Mouse (Mus musculus) CH12.LX (cell line): ENCODE results near the gene Clmn. TPM values are rescaled to one million over a fixed set of nuclear protein-coding genes. Genes with fewer than 3 reads are reported as not detected.

Experiments
- DNase-seq: peaks from one replicate; pipeline ENCODE4 v3.0.0-alpha.2; 2013; ENCODE audit errors: extremely low read depth
- H3K27ac ChIP-seq: 2 replicates; pipeline ENCODE4 v1.5.1; 2012; ENCODE audit warnings: low read depth, mild to moderate bottlenecking, control low read depth, moderate library complexity; ENCODE audit not compliant: insufficient read depth
- H3K27me3 ChIP-seq: replicated peaks from 2 replicates; pipeline ENCODE3; 2012; ENCODE audit warnings: inconsistent platforms
- H3K36me3 ChIP-seq, 2 experiments: replicated peaks in 1 of 2; 2 replicates each; pipeline versions ENCODE3 to v1.6.1; 2012; ENCODE audit warnings: inconsistent platforms in 1 of 2, low read length in 1 of 2, mild to moderate bottlenecking in 1 of 2, mixed read lengths in 1 of 2, moderate library complexity in 1 of 2; ENCODE audit not compliant: control insufficient read depth in 1 of 2, insufficient read depth in 1 of 2
- H3K4me1 ChIP-seq, 2 experiments: 2 replicates each; pipeline ENCODE4 v1.6.1; 2012; ENCODE audit warnings: inconsistent platforms in 1 of 2, moderate library complexity in 1 of 2; ENCODE audit not compliant: insufficient read depth in 2 of 2, control insufficient read depth in 1 of 2
- H3K4me2 ChIP-seq: 2 replicates; pipeline ENCODE4 v1.6.1; 2012; ENCODE audit warnings: low read depth, mild to moderate bottlenecking, control low read depth; ENCODE audit not compliant: poor library complexity, insufficient read depth, severe bottlenecking
- H3K4me3 ChIP-seq, 3 experiments: fragments of 150-350 bp in 1 of 3; sonication (generic) in 1 of 3; replicated peaks in 1 of 3; 2 replicates each; pipeline versions ENCODE3 to v1.5.1; 2011 to 2012; ENCODE audit warnings: low read depth in 2 of 3, low read length in 2 of 3, mild to moderate bottlenecking in 2 of 3, moderate library complexity in 2 of 3, control low read depth in 1 of 3, improper control_type of control experiment in 1 of 3, inconsistent platforms in 1 of 3, mixed read lengths in 1 of 3; ENCODE audit not compliant: poor library complexity in 1 of 3
- H3K79me2 ChIP-seq: replicated peaks from 2 replicates; pipeline ENCODE4 v1.6.1; 2012; ENCODE audit warnings: mild to moderate bottlenecking, moderate library complexity; ENCODE audit not compliant: control insufficient read depth, poor library complexity, insufficient read depth, severe bottlenecking; ENCODE audit errors: extremely low read depth
- H3K9ac ChIP-seq: 2 replicates; pipeline ENCODE4 v1.6.1; 2012; ENCODE audit warnings: low read depth, mild to moderate bottlenecking, control low read depth, moderate library complexity; ENCODE audit not compliant: insufficient read depth
- H3K9me3 ChIP-seq: replicated peaks from 2 replicates; pipeline ENCODE3; 2012; ENCODE audit warnings: low read length, inconsistent platforms, mixed read lengths
- BHLHE40 ChIP-seq: IDR thresholded peaks from 2 replicates; pipeline ENCODE4 v1.6.1; 2011; ENCODE audit warnings: mild to moderate bottlenecking, low read depth, low read length, improper control_type of control experiment
- CHD1 ChIP-seq: IDR thresholded peaks from 2 replicates; pipeline ENCODE4 v1.6.1; 2012; ENCODE audit warnings: low read depth, low read length, improper control_type of control experiment, inconsistent platforms
- CTCF ChIP-seq, 2 experiments: IDR thresholded peaks in 1 of 2; conservative IDR thresholded peaks in 1 of 2; 2 replicates each; pipeline ENCODE4 v1.5.1; 2011 to 2012; ENCODE audit warnings: low read depth in 2 of 2, low read length in 2 of 2, improper control_type of control experiment in 1 of 2, inconsistent platforms in 1 of 2, mild to moderate bottlenecking in 1 of 2, moderate library complexity in 1 of 2
- GABPA ChIP-seq: IDR thresholded peaks from 2 replicates; pipeline ENCODE4 v1.6.1; 2012; ENCODE audit warnings: low read depth, low read length, improper control_type of control experiment, inconsistent platforms; ENCODE audit not compliant: insufficient replicate concordance
- HCFC1 ChIP-seq: IDR thresholded peaks from 2 replicates; pipeline ENCODE4 v1.6.1; 2012; ENCODE audit warnings: low read depth, mild to moderate bottlenecking, inconsistent platforms, low read length, improper control_type of control experiment
- IRF4 ChIP-seq: IDR thresholded peaks from 2 replicates; pipeline ENCODE4 v1.6.1; 2014; ENCODE audit warnings: low read depth, mild to moderate bottlenecking, inconsistent platforms, low read length, improper control_type of control experiment
- JUN ChIP-seq: IDR thresholded peaks from 2 replicates; pipeline ENCODE4 v1.6.1; 2011; ENCODE audit warnings: low read depth, mild to moderate bottlenecking, low read length, improper control_type of control experiment, moderate library complexity; ENCODE audit not compliant: insufficient read depth
- JUND ChIP-seq: conservative IDR thresholded peaks from 2 replicates; pipeline ENCODE4 v1.6.1; 2011; ENCODE audit warnings: low read depth, low read length, improper control_type of control experiment
- KAT2A ChIP-seq: IDR thresholded peaks from 2 replicates; pipeline ENCODE4 v1.6.1; 2012; ENCODE audit warnings: low read length, improper control_type of control experiment, inconsistent platforms; ENCODE audit not compliant: insufficient replicate concordance
- MAZ ChIP-seq: IDR thresholded peaks from 2 replicates; pipeline ENCODE4 v1.6.1; 2012; ENCODE audit warnings: low read depth, mild to moderate bottlenecking, inconsistent platforms, low read length, improper control_type of control experiment, moderate library complexity
- MXI1 ChIP-seq: IDR thresholded peaks from 2 replicates; pipeline ENCODE4 v1.6.1; 2011; ENCODE audit warnings: mild to moderate bottlenecking, low read depth, low read length, improper control_type of control experiment
- NELFE ChIP-seq: IDR thresholded peaks from 2 replicates; pipeline ENCODE4 v1.6.1; 2011; ENCODE audit warnings: low read depth, low read length, improper control_type of control experiment
- NRF1 ChIP-seq: IDR thresholded peaks from 2 replicates; pipeline ENCODE4 v1.6.1; 2014; ENCODE audit warnings: low read depth, mild to moderate bottlenecking, inconsistent platforms, low read length, improper control_type of control experiment, moderate library complexity
- PAX5 ChIP-seq: IDR thresholded peaks from 2 replicates; pipeline ENCODE4 v1.6.1; 2012; ENCODE audit warnings: low read length, inconsistent platforms, mixed read lengths
- POLR2AphosphoS2 ChIP-seq: IDR thresholded peaks from 2 replicates; pipeline ENCODE4 v1.6.1; 2011; ENCODE audit warnings: low read depth, low read length, improper control_type of control experiment
- RAD21 ChIP-seq: IDR thresholded peaks from 2 replicates; pipeline ENCODE4 v1.6.1; 2011; ENCODE audit warnings: low read depth, mild to moderate bottlenecking, low read length, improper control_type of control experiment, moderate library complexity
- SIN3A ChIP-seq: IDR thresholded peaks from 2 replicates; pipeline ENCODE4 v1.6.1; 2012; ENCODE audit warnings: low read length, improper control_type of control experiment, inconsistent platforms
- SMC3 ChIP-seq: IDR thresholded peaks from 2 replicates; pipeline ENCODE4 v1.6.1; 2011; ENCODE audit warnings: low read depth, low read length, improper control_type of control experiment
- TBP ChIP-seq: conservative IDR thresholded peaks from 2 replicates; pipeline ENCODE4 v1.6.1; 2011; ENCODE audit warnings: low read depth, low read length, improper control_type of control experiment
- TCF12 ChIP-seq: IDR thresholded peaks from 2 replicates; pipeline ENCODE4 v1.6.1; 2014; ENCODE audit warnings: low read depth, mild to moderate bottlenecking, inconsistent platforms, low read length, improper control_type of control experiment
- UBTF ChIP-seq: IDR thresholded peaks from 2 replicates; pipeline ENCODE4 v1.6.1; 2012; ENCODE audit warnings: low read depth, mild to moderate bottlenecking, inconsistent platforms, low read length, improper control_type of control experiment, moderate library complexity
- USF1 ChIP-seq: IDR thresholded peaks from 2 replicates; pipeline ENCODE4 v1.6.1; 2014; ENCODE audit warnings: low read depth, mild to moderate bottlenecking, inconsistent platforms, low read length, improper control_type of control experiment
- USF2 ChIP-seq: conservative IDR thresholded peaks from 2 replicates; pipeline ENCODE4 v1.6.1; 2011; ENCODE audit warnings: low read depth, low read length, improper control_type of control experiment
- ZC3H11A ChIP-seq: IDR thresholded peaks from 2 replicates; pipeline ENCODE4 v1.6.1; 2012; ENCODE audit warnings: low read depth, mild to moderate bottlenecking, inconsistent platforms, low read length, improper control_type of control experiment
- ZMIZ1 ChIP-seq: IDR thresholded peaks from 2 replicates; pipeline ENCODE4 v1.6.1; 2012; ENCODE audit warnings: low read depth, mild to moderate bottlenecking, inconsistent platforms, low read length, improper control_type of control experiment
- ZNF384 ChIP-seq: IDR thresholded peaks from 2 replicates; pipeline ENCODE4 v1.6.1; 2012; ENCODE audit warnings: low read depth, low read length, improper control_type of control experiment, inconsistent platforms
- dilution Hi-C: fragments of 300-500 bp; cut with MboI; formaldehyde crosslinking; loops from 2 replicates; pipeline ENCODE4 v1.14.3; 2020; ENCODE audit warnings: low sequenced_read_pairs; ENCODE audit not compliant: extremely low pct_unique_long_range_greater_than_20kb, extremely low pct_ligation_motif_present
- in situ Hi-C: fragments of 300-500 bp; cut with MboI; formaldehyde crosslinking; loops from 3 replicates; pipeline ENCODE4 v1.14.3; 2019; ENCODE audit warnings: low sequenced_read_pairs, low pct_ligation_motif_present, low pct_unique_long_range_greater_than_20kb, mixed read lengths
- polyA plus RNA-seq: library from polyadenylated mRNA; unstranded; fragments of >175 nt; gene quantifications from 2 replicates; pipeline ENCODE4 v1.2.1, GENCODE M21; 2012; ENCODE audit warnings: low read depth; ENCODE audit not compliant: insufficient read length
- total RNA-seq, 2 experiments: library from RNA; depleted of rRNA; stranded (reverse); fragments of 300-350 nt in 1 of 2; fragments of >200 nt in 1 of 2; gene quantifications; 2 replicates each; pipeline ENCODE4 v1.2.3; 2012 to 2014

Gene Clmn
- total and polyA plus RNA-seq, 3 experiments, result not detected

DNA sequence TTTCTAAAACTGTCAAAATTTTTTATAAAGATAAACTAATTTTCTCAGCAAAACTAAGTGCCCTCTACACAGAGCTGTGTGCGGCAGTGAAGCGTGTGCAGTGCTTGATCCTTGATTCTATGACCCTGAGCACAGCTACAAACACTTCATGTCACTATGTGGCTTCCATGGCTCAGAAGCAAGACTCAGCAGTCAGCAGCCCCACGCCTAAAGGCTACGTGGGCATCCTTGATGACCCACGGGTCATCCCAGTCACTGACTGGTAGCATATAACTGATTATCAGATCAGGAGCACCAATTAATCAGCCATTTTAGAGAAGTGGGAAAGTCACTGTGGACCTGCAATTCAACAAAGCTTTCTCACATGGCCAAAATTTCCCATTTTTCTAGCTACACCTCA lies 117.6 kb downstream of the Clmn start:
- Histone ChIP-seq H3K79me2 (peaks cover 30% of the 10 kb centered on the region), H3K4me3 (no peak overlapping the region), H3K27ac (no peak overlapping the region), H3K9ac (no peak overlapping the region), H3K4me2 (no peak overlapping the region), H3K36me3 (peaks cover 0 to 31% of the 10 kb centered on the region in 2 experiments), H3K9me3 (no peaks in the 10 kb centered on the region), H3K27me3 (no peaks in the 10 kb centered on the region), H3K4me1 (peaks cover 8 to 39% of the 10 kb centered on the region in 2 experiments)
- no peak for TF ChIP-seq POLR2AphosphoS2
- TF ChIP-seq JUN, result no peak
- TF ChIP-seq GABPA, result no peak
- no peak for TF ChIP-seq ZNF384
- TF ChIP-seq USF1, result no peak
- no peak for TF ChIP-seq NELFE
- TF ChIP-seq USF2, result no peak
- no peak for TF ChIP-seq TCF12
- no peak for TF ChIP-seq CHD1
- no peak for TF ChIP-seq TBP
- TF ChIP-seq HCFC1, result no peak
- no peak for TF ChIP-seq NRF1
- no peak for TF ChIP-seq ZMIZ1
- no peak for TF ChIP-seq BHLHE40
- no peak for TF ChIP-seq ZC3H11A
- no peak for TF ChIP-seq KAT2A
- TF ChIP-seq MXI1, result no peak
- dilution Hi-C loops (no loop called here), in situ Hi-C loops (loop anchor here (10.0 kb wide), 1 partner anchor 68 kb away; no protein-coding TSS in a partner anchor)
- no peak for DNase-seq

DNA sequence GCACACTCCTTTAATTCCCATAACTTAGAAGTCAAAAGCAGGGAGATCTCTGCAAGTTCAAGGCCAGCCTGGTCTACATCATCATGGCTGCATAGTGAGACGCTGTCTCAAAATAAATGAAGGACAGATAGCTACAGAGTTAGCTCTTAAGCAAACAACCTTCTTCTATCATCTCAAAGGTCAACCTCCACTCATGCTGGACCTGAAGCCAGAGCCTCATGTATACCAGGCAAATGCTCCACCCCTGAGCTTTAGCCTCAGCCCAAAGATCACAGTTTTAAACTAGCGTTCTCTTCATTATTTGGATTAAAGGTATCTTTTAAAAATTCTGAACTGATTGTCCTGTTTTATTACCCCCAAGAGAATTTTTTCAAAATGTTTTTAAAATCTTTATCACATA lies 118.3 kb downstream of the Clmn start:
- Histone ChIP-seq H3K27ac (no peak overlapping the region), H3K4me1 (peaks cover 8 to 45% of the 10 kb centered on the region in 2 experiments), H3K9ac (no peak overlapping the region), H3K4me3 (no peak overlapping the region), H3K4me2 (no peak overlapping the region), H3K27me3 (no peaks in the 10 kb centered on the region), H3K9me3 (no peaks in the 10 kb centered on the region), H3K79me2 (peaks cover 30% of the 10 kb centered on the region), H3K36me3 (peaks cover 0 to 31% of the 10 kb centered on the region in 2 experiments)
- in situ Hi-C loops, result loop anchor here (10.0 kb wide), 1 partner anchor 68 kb away; no protein-coding TSS in a partner anchor
- dilution Hi-C loops, result no loop called here
- no peak for DNase-seq
- no peak for TF ChIP-seq RAD21
- TF ChIP-seq MXI1, result no peak
- no peak for TF ChIP-seq SMC3
- TF ChIP-seq TCF12, result no peak
- TF ChIP-seq USF1, result no peak
- no peak for TF ChIP-seq NRF1
- no peak for TF ChIP-seq JUND
- no peak for TF ChIP-seq SIN3A
- TF ChIP-seq HCFC1, result no peak
- no peak for TF ChIP-seq BHLHE40
- TF ChIP-seq CTCF (conservative IDR thresholded peaks at IDR 0.05 in 1 of 2, IDR thresholded peaks at IDR 0.05 in 1 of 2; ENCODE audit: low read depth in 2 of 2, low read length in 2 of 2), result no peak
- no peak for TF ChIP-seq UBTF
- TF ChIP-seq ZNF384, result no peak
- no peak for TF ChIP-seq IRF4
- TF ChIP-seq MAZ, result no peak
- no peak for TF ChIP-seq JUN
- TF ChIP-seq USF2, result no peak
- TF ChIP-seq PAX5, result no peak
